Mouse (Mus musculus) cerebellum, postnatal 36 days (tissue): ENCODE data around the gene Cacna1b.

Experiments
- DNase-seq, 2 experiments: peaks; one replicate each; pipeline ENCODE4 v3.0.0; 2021 to 2022; ENCODE audit warnings: mixed read lengths in 2 of 2

Cacna1b gene

GRCm38 (mm10) chr2:24646452-24647146, 116.4 kb downstream of the Cacna1b start:
- no peak for DNase-seq

DNA sequence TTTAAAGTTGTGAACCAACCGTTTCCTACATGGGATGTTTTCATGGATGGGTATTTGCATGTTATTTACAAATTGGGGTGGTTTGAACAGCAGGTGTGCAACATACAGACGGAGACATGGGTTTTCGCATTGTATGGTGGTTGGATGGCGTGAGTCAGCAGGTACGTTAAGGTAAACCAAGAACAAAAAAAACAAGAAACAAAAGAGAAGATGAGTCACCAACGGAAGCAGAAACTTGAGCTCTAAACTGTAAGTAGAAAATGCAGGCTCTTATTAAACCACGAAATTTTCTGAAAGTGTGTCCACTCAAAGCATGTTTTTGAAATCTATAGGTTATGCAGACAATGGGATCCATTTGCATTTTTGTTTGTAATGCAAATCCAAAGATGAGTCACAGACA, 120.1 kb downstream of the Cacna1b start:
- no peak for DNase-seq

DNA sequence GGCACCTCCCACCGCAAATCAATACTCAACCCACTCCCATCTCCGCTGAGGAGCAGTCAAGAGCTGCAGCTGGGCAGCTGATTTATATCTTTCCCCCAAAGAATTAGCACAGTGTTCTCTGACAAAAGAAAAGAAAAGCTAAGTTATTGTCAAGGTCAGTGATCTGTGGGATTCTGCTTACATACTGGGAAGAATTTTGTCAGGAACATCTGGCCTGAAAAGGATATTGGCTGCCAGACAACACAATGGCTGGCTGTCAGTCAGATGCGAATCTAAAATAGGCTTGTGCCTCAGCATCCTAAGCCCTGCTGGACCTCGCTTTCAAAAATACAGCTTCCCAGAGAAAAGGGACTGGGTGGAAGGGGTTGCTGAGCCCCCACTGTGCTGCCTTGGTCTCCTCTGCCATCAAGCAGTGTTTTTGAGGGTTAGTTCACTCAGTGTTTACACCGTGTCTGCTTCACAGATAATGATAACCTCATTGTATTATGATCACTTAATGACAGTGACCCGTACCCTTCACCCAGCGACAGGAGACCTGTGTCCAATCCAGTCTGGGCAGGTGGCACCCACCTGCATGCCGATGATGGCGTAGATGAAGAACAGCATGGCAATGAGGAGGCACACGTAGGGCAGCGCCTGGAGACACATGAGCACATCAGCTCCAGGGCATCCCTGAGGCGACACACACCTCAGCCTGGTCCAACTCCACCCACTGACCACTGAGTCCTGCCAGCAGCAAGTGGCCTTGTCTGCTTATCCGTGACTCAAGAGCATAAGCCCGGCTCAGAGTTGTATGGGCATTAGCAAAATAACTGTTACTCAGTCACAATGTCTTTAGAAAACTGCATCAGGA, 124.6 kb downstream of the Cacna1b start:
- DNase-seq: no peak

DNA sequence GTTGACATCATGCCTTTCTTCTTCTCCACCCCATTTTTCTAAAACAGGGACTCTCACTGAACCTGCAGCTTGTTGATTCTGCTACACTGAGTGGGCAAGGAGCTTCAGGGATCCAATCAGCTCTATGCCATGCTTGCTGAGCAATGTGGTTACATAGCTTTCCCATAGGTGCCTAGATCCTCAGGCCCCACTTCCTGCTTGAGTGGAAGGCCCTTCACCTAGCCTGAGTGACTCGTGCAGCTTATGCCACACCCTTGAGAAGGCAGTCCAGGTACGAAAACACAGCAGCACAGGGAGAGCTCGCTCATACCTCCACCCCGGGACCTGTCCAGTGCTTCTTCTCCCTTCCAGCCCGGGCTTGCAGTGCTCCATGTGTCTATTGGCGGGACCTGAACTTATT, 129.3 kb downstream of the Cacna1b start:
- DNase-seq: no peak

- DNase-seq: no peak
These were observed 145.8 kb downstream of the Cacna1b start for GRCm38 (mm10) chr2:24617141-24617540.

DNA sequence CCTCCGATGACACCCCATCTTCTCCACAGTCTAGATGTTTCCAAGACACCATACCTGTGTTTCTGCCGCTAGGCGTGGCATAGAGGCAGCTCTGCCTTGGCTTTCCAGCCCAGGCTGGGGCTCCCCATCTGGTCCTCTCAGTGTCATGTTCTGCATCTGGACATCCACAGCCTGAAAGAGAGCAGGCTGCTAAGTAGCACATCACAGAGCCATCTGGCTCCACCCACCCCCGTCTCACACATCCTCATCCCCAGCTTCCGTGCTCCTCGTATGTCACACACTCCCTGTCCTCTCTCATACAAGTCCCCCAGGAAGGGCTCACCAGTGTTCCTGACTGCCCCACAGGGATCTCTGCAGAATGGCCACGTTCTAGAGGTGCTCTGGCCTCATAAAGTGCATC, 153.2 kb downstream of the Cacna1b start:
- DNase-seq: no peak

DNA sequence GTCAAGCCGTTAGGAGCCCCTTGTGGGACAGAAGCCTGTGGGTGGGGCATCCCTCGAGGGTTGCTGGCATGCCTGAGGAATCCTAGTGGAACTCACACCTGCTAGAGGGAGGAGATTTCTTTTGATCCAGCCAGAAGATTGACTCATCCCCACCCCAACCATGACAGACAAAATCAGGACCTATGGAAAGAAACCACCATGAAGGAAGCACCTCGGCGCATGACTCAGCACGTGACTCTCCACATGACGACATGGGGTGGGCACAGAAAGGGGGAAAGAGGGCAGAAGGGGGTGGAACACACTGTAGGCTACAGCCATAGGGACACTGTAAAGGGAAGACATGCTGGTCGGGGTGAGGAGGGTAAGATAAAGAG, 154.2 kb downstream of the Cacna1b start:
- no peak for DNase-seq

DNA sequence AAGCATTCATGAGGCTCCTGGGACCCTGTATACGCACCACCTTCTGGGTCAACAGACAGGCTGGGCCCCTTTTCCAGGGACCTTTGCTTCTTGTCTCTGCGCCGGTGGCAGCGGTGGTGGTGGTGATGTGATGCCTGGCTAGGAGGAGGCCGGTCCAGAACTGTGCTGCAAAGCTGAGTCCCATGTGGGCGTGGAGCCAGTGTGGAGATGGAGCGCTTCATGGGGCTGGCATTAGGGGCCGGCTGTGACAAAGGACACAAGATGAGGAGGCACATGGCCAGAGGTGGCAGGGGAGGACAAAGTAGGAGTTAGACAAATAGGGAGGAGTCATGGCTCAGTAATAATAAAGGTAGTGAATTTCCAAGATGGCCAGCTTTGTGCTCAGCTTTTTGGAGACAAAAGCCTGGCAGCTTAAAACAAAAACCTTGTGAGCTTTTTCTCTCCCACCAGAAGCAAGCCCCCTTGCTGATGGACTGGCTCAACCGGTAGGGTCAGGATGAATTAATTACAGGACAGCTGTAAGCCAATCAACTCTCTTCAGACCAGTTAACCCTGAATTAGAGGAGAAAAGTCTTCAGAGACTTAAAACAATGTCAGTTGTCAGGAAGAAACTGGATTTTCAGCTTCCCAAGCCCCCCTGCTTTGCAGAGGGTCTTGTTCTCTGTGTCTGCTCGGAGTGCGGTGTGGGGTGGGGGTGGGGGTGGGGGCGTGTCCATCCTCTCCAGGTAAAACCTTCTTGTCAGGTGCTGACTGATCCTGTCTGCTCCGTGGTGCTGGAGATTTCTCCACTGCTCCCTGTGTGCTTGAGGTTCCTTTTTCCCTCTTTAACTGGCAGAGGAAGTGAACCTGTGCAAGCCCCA, 154.8 kb downstream of the Cacna1b start:
- peak in 1 of 2 experiments; percentile 14 for DNase-seq

DNA sequence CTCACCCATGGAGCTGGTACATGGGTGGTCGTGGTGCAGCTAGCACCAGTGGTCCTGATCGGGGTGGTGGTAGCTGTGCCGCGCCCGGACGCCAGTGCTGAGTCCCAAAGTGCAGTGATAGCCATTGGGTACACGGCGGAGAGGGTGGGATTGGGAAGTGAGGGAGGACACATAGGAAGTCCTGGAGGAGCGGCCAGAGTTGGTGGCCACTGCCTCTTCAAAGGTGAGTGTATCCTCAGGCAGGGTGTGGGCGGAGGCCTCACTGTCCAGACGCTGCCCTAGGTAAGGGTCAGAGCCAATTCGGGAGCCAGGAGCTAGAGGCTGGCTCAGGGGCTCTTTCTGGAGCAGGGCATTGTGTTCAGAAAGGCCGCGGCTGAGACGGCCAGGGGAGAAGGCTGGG, 156.4 kb downstream of the Cacna1b start:
- no peak for DNase-seq

DNA sequence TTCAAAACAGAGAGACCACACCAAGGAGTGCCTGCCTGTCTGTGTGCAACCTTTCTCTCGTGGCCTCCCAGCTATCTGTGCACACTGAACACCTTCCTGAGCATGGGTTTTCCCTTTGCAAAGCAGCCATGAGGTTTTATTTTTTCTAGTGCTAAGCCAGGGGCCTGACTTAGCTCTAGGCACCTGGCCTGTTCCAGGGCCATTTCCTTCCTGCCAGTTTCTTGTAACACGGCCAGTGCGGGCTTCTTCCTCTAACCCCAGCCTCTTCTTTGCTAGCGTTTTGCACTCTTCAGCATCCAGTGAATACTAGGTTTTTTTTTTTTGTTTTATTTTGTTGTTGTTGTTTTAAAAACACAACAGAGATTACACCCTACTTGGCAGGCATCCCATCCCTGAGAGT, 157.9 kb downstream of the Cacna1b start:
- DNase-seq: no peak

GRCm38 (mm10) chr2:24589426-24589825, 173.5 kb downstream of the Cacna1b start:
- no peak for DNase-seq

DNA sequence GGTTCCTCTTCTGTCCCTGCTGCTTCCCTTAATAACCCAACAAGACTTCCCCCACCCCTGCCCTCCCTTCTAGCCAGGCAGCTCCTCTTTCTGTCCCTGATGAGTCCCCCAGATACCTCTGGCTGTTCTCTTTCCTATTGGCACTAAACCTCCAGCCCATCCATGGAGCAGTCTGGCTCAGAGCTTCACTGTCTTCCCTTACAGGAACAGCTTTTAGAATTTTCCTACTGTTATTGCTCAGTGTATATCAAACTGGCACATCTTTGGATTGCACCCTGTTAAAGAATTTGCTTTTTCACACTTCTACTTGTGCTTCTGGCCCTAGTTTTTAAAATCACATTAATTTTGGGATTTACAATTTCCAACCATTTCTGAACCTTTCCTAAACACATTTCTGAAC, 175.0 kb downstream of the Cacna1b start:
- DNase-seq: no peak

DNA sequence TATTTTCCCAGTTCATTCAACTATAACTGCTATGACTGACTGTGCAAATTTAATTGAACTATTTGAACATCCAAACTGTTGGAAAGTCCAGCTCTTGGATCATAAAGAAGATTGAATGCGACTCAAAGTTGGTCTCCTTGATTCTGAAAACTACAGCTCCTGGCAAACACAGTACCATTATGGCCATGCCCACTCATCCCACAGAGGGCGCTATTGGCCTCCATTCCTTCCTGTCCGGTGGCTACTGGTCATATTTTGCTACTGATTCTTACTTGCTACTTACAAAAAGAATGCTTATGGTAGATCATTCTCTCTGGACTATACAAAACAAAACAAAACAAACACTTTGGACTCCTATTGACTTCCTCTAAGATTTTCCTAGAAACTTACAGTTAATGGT, 188.3 kb downstream of the Cacna1b start:
- DNase-seq: peak; percentile 42 to 52

- DNase-seq: no peak
These were observed 192.0 kb downstream of the Cacna1b start for GRCm38 (mm10) chr2:24570917-24571316.

GRCm38 (mm10) chr2:24568555-24568954, 194.4 kb downstream of the Cacna1b start:
- peak in 1 of 2 experiments; percentile 42 for DNase-seq

DNA sequence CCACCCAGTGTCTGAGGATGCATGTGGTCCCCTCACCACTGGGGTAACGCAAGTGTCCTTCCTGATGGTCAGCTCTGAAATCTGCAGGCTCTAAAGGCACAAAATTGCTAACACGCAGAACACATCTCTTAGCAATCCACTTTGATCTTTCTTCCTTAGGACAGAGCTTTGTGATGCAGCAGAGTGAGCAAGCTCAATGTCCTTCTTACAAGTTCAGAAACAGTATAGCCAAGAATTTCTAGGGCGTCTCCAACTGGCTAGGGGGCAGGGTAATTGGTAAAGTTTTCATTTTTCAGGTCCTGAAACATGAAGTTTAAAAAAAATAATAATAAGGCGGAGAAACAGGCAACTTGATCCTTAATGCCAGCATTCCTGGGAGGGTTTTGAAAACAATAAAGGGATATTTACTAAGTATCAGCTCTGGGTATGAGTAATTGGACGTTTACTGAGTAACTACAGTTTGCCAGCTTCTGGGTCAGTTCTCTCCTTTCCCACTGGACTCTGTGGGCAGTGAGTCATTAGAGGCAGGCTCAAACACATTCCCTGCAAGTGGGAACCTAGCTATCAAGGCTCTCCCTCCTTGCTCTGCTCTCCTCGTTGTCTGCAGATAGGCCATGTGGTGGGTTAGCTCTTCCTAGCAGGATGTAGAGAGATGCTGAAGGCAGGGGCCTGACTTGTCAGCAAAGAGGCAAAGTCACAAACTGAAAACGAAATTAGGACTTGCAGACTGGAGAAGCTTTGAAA, 200.2 kb downstream of the Cacna1b start:
- DNase-seq: no peak

- no peak for DNase-seq
These were observed 201.0 kb downstream of the Cacna1b start for GRCm38 (mm10) chr2:24561946-24562345.

- no peak for DNase-seq
These were observed 202.8 kb downstream of the Cacna1b start for GRCm38 (mm10) chr2:24560201-24560600.

DNA sequence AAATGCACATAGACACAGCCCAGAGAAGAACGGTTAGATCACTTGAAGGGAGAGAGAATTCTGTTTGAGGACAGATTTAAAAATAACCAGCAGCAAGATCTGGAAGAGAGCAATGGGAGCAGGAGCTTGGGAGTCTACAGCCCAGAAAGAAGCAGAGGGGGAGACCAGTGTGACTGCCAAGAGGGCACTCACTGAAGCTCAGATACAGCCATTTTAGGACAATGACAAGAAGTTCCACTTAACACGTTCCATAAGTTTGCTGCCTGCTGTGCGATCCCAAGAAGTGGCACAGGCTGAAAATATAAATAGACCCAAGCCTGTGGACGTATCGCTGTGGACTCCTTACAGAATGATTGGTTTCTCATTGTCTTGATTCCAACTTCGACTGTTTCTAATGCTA, 206.6 kb downstream of the Cacna1b start:
- no peak for DNase-seq

DNA sequence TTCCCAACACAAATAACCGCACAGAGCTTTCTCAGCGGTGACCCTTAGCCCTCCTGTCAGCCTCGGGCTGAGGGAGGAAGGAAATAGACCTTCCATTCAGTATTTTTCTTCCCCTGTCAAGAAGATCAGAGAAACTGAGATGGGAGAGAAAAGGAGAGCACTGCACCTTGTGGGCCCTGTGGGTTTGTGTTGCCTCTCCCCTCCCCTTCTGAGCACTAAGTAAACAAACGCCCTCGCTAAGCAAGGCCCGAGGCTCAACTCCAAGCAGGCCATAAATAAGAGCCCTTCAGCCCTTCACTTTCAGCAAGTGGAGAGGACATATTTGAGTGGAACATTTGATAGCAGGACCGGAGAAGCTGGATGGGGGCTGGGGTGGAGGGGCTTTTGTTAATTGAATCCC, 209.0 kb downstream of the Cacna1b start:
- no peak for DNase-seq
